Mouse (Mus musculus): ENCODE data around the gene Psmb8.

DNA sequence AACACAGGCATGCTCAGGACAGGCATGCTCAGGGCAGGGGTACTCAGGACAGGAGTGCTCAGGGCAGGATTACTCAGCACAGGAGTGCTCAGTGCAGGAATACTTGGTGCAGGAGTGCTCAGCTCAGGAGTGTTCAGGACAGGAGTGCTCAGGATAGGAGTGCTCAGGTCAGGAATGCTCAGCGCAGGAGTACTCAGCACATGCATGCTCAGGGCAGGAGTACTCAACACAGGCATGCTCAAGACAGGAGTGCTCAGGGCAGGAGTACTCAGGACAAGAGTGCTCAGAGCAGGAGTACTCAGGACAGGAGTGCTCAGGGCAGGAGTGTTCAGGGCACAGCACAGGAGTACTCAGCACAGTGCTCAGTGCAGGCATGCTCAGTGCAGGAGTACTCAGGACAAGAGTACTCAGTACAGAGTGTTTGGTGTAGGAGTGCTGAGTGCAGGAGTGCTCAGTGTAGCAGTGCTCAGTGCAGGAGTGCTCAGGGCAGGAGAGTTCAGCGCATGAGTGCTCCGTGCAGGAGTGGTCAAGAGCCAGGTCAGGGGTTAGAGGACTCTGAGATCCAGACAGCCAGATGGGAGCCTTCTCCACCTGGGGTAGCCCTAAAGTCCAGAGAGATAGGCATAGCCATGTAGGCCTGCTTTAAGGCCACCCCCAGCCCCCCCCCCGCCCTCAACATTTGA lies 5.4 kb downstream of the Psmb8 start:
- no peak for TF ChIP-seq CTCF (IDR thresholded peaks at IDR 0.05; ENCODE audit: extremely low read depth, insufficient read depth, low read length)
- no peak for TF ChIP-seq POLR2A (IDR thresholded peaks at IDR 0.05; ENCODE audit: extremely low read depth, insufficient read depth, low read length)
